Mouse (Mus musculus) lung, embryonic 14.5 days (tissue): ENCODE results near the gene Rho. TPM values are rescaled to one million over a fixed set of nuclear protein-coding genes. Genes with fewer than 3 reads are reported as not detected.

Source experiments
- ATAC-seq: fragments of 200-750 bp; cut with Nextera tagmentation; 2 replicates; pipeline ENCODE4 v1.8.0; 2017; ENCODE audit warnings: mild to moderate bottlenecking, moderate TSS enrichment, moderate library complexity; ENCODE audit not compliant: insufficient read depth
- DNase-seq: peaks from one replicate; pipeline ENCODE4 v3.0.0-alpha.2; 2015
- H3K27ac ChIP-seq: fragments of 300-500 bp; sonication (generic); 2 replicates; pipeline ENCODE4 v1.5.1; 2014; ENCODE audit warnings: low read depth, mild to moderate bottlenecking, moderate library complexity
- H3K27me3 ChIP-seq: fragments of 300-500 bp; sonication (generic); 2 replicates; pipeline ENCODE4 v1.6.1; 2014; ENCODE audit warnings: low read length, control low read depth; ENCODE audit not compliant: insufficient read depth
- H3K36me3 ChIP-seq: fragments of 300-500 bp; sonication (generic); 2 replicates; pipeline ENCODE4 v1.6.1; 2014; ENCODE audit warnings: control low read depth; ENCODE audit not compliant: insufficient read depth
- H3K4me1 ChIP-seq: fragments of 300-500 bp; sonication (generic); 2 replicates; pipeline ENCODE4 v1.6.1; 2014; ENCODE audit warnings: antibody characterized with exemption, control low read depth; ENCODE audit not compliant: insufficient read depth
- H3K4me2 ChIP-seq: fragments of 300-500 bp; sonication (generic); 2 replicates; pipeline ENCODE4 v1.6.1; 2014; ENCODE audit warnings: mild to moderate bottlenecking
- H3K4me3 ChIP-seq: fragments of 300-500 bp; sonication (generic); 2 replicates; pipeline ENCODE4 v1.5.1; 2014; ENCODE audit warnings: low read depth, low read length
- H3K9ac ChIP-seq: fragments of 300-500 bp; sonication (generic); 2 replicates; pipeline ENCODE4 v1.6.1; 2014
- H3K9me3 ChIP-seq: fragments of 300-500 bp; sonication (generic); 2 replicates; pipeline ENCODE4 v1.6.1; 2016; ENCODE audit warnings: low read depth, low read length, control low read depth
- CTCF ChIP-seq: IDR thresholded peaks from 2 replicates; pipeline ENCODE4 v1.5.1; 2016; ENCODE audit warnings: antibody characterized with exemption, low read depth
- WGBS: fragments of 180-500 bp; shearing (Covaris S2); extraction: QIAGEN DNeasy Blood & Tissue Kit; methylation state at CpG from one replicate; pipeline ENCODE4 v1.1.7; 2014; 5-methylcytosine and 5-hydroxymethylcytosine counted together
- polyA plus RNA-seq: library from polyadenylated mRNA; unstranded; fragments of >200 nt; fragmentation: Nextera tagmentation; extraction: Ambion mirVana; gene quantifications from 2 replicates; pipeline ENCODE4 v1.2.1, GENCODE M21; 2014

Gene Rho
- polyA plus RNA-seq, 1 experiment from 2014 or later: 0.18 TPM

GRCm38 (mm10) chr6:115941128-115941527 is 9.6 kb downstream of the Rho start:
- Histone ChIP-seq H3K27ac (no peak overlapping the region), H3K4me2 (no peak overlapping the region), H3K27me3 (no peaks in the 10 kb centered on the region), H3K4me3 (no peak overlapping the region), H3K36me3 (no peaks in the 10 kb centered on the region), H3K9me3 (no peaks in the 10 kb centered on the region), H3K4me1 (peaks cover 10% of the 10 kb centered on the region; the same call in 1 of the 2 replicates), H3K9ac (no peak overlapping the region)
- no peak for TF ChIP-seq CTCF
- 10% methylated on average over 7 of the region's 12 CpGs for WGBS
- 0 out of 2 replicates have a peak, but pooled peaks have one; percentile 12 for ATAC-seq
- peak; percentile 58 for DNase-seq

- no peak overlapping the region for H3K27ac ChIP-seq
- H3K4me3 ChIP-seq: no peak overlapping the region
- DNase-seq (peak; percentile 26), ATAC-seq (no peak)
- TF ChIP-seq CTCF: no peak
- no peaks in the 10 kb centered on the region for H3K9me3 ChIP-seq
- no peaks in the 10 kb centered on the region for H3K36me3 ChIP-seq
- H3K4me2 ChIP-seq: no peak overlapping the region
- no peak overlapping the region for H3K9ac ChIP-seq
- H3K27me3 ChIP-seq: no peaks in the 10 kb centered on the region
- 53% methylated on average over 9 of the region's 9 CpGs for WGBS
- peaks cover 10% of the 10 kb centered on the region; the same call in 1 of the 2 replicates for H3K4me1 ChIP-seq
These were observed 12.2 kb downstream of the Rho start for GRCm38 (mm10) chr6:115943498-115944427.

- ATAC-seq: no peak
- H3K36me3 ChIP-seq: no peaks in the 10 kb centered on the region
- peaks cover 10% of the 10 kb centered on the region; the same call in 1 of the 2 replicates for H3K4me1 ChIP-seq
- WGBS: 90% methylated on average over 5 of the region's 5 CpGs
- H3K27me3 ChIP-seq: no peaks in the 10 kb centered on the region
- no peak for DNase-seq
- H3K4me3 ChIP-seq: no peak within 1 kb of the TSS
- TF ChIP-seq CTCF: no peak
- no peak within 1 kb of the TSS for H3K4me2 ChIP-seq
- H3K9me3 ChIP-seq: no peaks in the 10 kb centered on the region
- H3K27ac ChIP-seq: no peak within 1 kb of the TSS
- H3K9ac ChIP-seq: no peak within 1 kb of the TSS
These were observed 13.1 kb downstream of the Rho start, which contains the start of gene H1foo for GRCm38 (mm10) chr6:115944638-115945037. TSS of gene H1foo (plus strand) at chr6:115944938.

- no peak for TF ChIP-seq CTCF
- DNase-seq: no peak
- Histone ChIP-seq H3K36me3 (no peaks in the 10 kb centered on the region), H3K4me1 (peaks cover 10% of the 10 kb centered on the region; the same call in 1 of the 2 replicates), H3K27ac (no peak overlapping the region), H3K4me2 (no peak overlapping the region), H3K9ac (no peak overlapping the region), H3K27me3 (no peaks in the 10 kb centered on the region), H3K9me3 (no peaks in the 10 kb centered on the region), H3K4me3 (no peak overlapping the region)
- 75% methylated on average over 8 of the region's 8 CpGs for WGBS
- no peak for ATAC-seq
These were observed 14.1 kb downstream of the Rho start for GRCm38 (mm10) chr6:115945633-115946032.

- H3K4me2 ChIP-seq: no peak overlapping the region
- no peak overlapping the region for H3K4me3 ChIP-seq
- peak; percentile 34 for DNase-seq
- H3K9ac ChIP-seq: no peak overlapping the region
- H3K9me3 ChIP-seq: no peaks in the 10 kb centered on the region
- H3K27me3 ChIP-seq: no peaks in the 10 kb centered on the region
- no peak for ATAC-seq
- no peaks in the 10 kb centered on the region for H3K36me3 ChIP-seq
- no peak for TF ChIP-seq CTCF
- no peak overlapping the region for H3K27ac ChIP-seq
- H3K4me1 ChIP-seq: peaks cover 10% of the 10 kb centered on the region; the same call in 1 of the 2 replicates
- 54% methylated on average over 6 of the region's 6 CpGs for WGBS
These were observed 14.8 kb downstream of the Rho start for GRCm38 (mm10) chr6:115946389-115946788.

- TF ChIP-seq CTCF: no peak
- H3K27ac ChIP-seq: peak overlapping the region; percentile 33; the same call in 1 of the 2 replicates
- ATAC-seq (no peak), DNase-seq (peak; percentile 68)
- no peak overlapping the region for H3K4me3 ChIP-seq
- no peak overlapping the region for H3K9ac ChIP-seq
- 59% methylated on average over 9 of the region's 9 CpGs for WGBS
- no peak overlapping the region for H3K4me2 ChIP-seq
- peaks cover 52% of the 10 kb centered on the region for H3K36me3 ChIP-seq
- H3K27me3 ChIP-seq: no peaks in the 10 kb centered on the region
- peaks cover 47% of the 10 kb centered on the region for H3K4me1 ChIP-seq
- H3K9me3 ChIP-seq: no peaks in the 10 kb centered on the region
These were observed 23.0 kb downstream of the Rho start for GRCm38 (mm10) chr6:115954506-115955074.

- no peak overlapping the region; the same call in 1 of the 2 replicates for H3K27ac ChIP-seq
- H3K27me3 ChIP-seq: no peaks in the 10 kb centered on the region
- 70% methylated on average over 4 of the region's 4 CpGs for whole genome bisulfite sequencing
- ATAC-seq (no peak), DNase-seq (no peak)
- no peak overlapping the region for H3K4me3 ChIP-seq
- H3K9ac ChIP-seq: no peak overlapping the region
- H3K36me3 ChIP-seq: peaks cover 58% of the 10 kb centered on the region
- no peaks in the 10 kb centered on the region for H3K9me3 ChIP-seq
- H3K4me2 ChIP-seq: no peak overlapping the region
- peaks cover 49% of the 10 kb centered on the region for H3K4me1 ChIP-seq
- no peak for TF ChIP-seq CTCF
These were observed 23.6 kb downstream of the Rho start for GRCm38 (mm10) chr6:115955169-115955568.
